8 mouse cellular contexts compared by ENCODE assay signal in the genomic region with DNA sequence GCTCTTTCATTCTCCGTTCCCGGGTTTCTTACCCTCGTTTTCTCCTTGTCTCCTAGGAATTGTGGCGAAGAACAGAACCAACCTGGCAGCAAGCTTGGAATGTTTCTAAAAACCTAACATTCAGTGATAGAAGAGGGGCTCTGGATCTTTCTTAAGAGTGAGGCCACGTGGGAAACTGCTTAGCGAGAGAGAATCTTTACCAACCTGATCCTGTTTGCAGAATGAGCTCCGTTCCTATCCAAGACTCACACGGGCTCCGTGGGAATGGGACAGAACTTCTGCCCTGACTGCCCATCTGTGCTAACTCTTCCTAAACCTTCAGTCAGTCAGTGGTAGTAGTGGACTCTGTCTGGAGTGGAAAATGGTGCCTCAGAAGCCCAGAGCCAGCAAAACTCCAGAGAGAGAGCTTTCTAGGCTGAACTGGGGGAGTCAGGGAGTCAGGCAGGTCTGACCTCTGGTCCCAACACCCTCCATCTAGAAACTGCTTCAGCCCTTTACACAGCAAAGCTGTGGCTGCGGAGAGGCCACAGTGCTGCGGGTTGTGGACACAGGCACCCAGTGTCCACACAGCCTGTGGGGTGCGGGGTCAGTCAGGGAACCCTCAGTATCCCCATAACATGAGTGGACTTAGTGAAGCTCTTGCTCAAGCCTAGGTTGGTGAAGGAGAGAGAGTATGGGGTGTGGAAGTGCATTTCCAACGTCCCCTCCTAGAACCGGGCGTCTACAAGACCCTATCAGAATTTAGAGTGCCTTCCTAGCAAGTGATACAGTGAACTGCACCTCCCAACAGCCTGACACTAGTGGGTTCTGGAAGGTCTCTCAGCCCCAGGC. TPM values are rescaled to one million over a fixed set of nuclear protein-coding genes. Genes with fewer than 3 reads are reported as not detected.
DNase-seq lines count a peak whose midpoint lies in the region; ATAC-seq and TF ChIP-seq lines count a peak whose summit lies in the region.

No protein-coding gene starts in this region.

- ATAC-seq in heart, embryonic 14.5 days (ENCODE audit: insufficient number of reproducible peaks, insufficient read depth, low FRiP score, low read depth) = no peak
- no peak for ATAC-seq in heart, embryonic 16.5 days (replicated peaks; ENCODE audit: extremely low read depth, insufficient read depth, low FRiP score)
- ATAC-seq in inflammation-experienced regulatory T-cells, adult 6 months = no peak

- 23% methylated on average over 15 of the region's 15 CpGs for WGBS in heart, embryonic 14.5 days
- 21% methylated on average over 15 of the region's 15 CpGs for WGBS in heart, embryonic 16.5 days
- WGBS in midbrain, embryonic 10.5 days = 23% methylated on average over 15 of the region's 15 CpGs

- peak overlapping the region; percentile 44 to 60 for H3K4me3 ChIP-seq in heart, embryonic 14.5 days (ENCODE audit: control insufficient read depth in 1 of 2, insufficient read depth in 1 of 2, low read depth in 1 of 2, low read length in 2 of 2)
- peak overlapping the region; percentile 57 to 60 for H3K4me3 ChIP-seq in MEL (ENCODE audit: control insufficient read depth in 1 of 2, insufficient read depth in 1 of 2, low read depth in 2 of 2, low read length in 2 of 2)
- H3K4me3 ChIP-seq in heart, embryonic 16.5 days (ENCODE audit: low read length) = peak overlapping the region; percentile 52
- peak overlapping the region; percentile 66 for H3K4me3 ChIP-seq in midbrain, embryonic 10.5 days

- TF ChIP-seq RAD21 in MEL (IDR thresholded peaks at IDR 0.05; ENCODE audit: low read depth, low read length) = no peak

- peak overlapping the region; percentile 80 for H3K9ac ChIP-seq in heart, embryonic 14.5 days (ENCODE audit: low read length)
- peak overlapping the region; percentile 83 for H3K9ac ChIP-seq in MEL (ENCODE audit: control insufficient read depth, low read depth, low read length, poor library complexity, severe bottlenecking)
- H3K9ac ChIP-seq in heart, embryonic 16.5 days (ENCODE audit: low read length) = peak overlapping the region; percentile 75

- no peak for TF ChIP-seq EP300 in MEL (IDR thresholded peaks at IDR 0.05; ENCODE audit: low read depth in 1 of 2, low read length in 2 of 2)

- no peak for TF ChIP-seq CTCF in MEL (IDR thresholded peaks at IDR 0.05 in 2 of 3, conservative IDR thresholded peaks at IDR 0.05 in 1 of 3; ENCODE audit: control insufficient read depth in 1 of 3, insufficient read depth in 1 of 3, low read depth in 2 of 3, low read length in 3 of 3, poor library complexity in 1 of 3, severe bottlenecking in 1 of 3)

- peak overlapping the region; percentile 78 for H3K4me2 ChIP-seq in heart, embryonic 14.5 days (ENCODE audit: low read length)
- H3K4me2 ChIP-seq in heart, embryonic 16.5 days (ENCODE audit: low read depth, low read length) = peak overlapping the region; percentile 78

- TF ChIP-seq POLR2A in MEL (IDR thresholded peaks at IDR 0.05; ENCODE audit: control insufficient read depth in 1 of 2, insufficient read depth in 1 of 2, low read depth in 1 of 2, low read length in 2 of 2, poor library complexity in 1 of 2) = no peak

- no peaks in the 10 kb centered on the region for H3K36me3 ChIP-seq in heart, embryonic 14.5 days (ENCODE audit: control insufficient read depth, insufficient read depth, low read length)
- peaks cover 0 to 15% of the 10 kb centered on the region in 2 experiments; a peak in 2 of 4 replicates for H3K36me3 ChIP-seq in MEL (ENCODE audit: control insufficient read depth in 1 of 2, insufficient read depth in 2 of 2, low read length in 2 of 2)
- H3K36me3 ChIP-seq in heart, embryonic 16.5 days (ENCODE audit: control insufficient read depth, insufficient read depth) = no peaks in the 10 kb centered on the region
- no peaks in the 10 kb centered on the region for H3K36me3 ChIP-seq in midbrain, embryonic 10.5 days

- H3K27me3 ChIP-seq in heart, embryonic 14.5 days (ENCODE audit: control insufficient read depth, insufficient read depth, low read length) = no peaks in the 10 kb centered on the region
- H3K27me3 ChIP-seq in MEL (ENCODE audit: control insufficient read depth in 1 of 2, insufficient read depth in 2 of 2, low read length in 2 of 2) = no peaks in the 10 kb centered on the region
- H3K27me3 ChIP-seq in heart, embryonic 16.5 days (ENCODE audit: control insufficient read depth, insufficient read depth, low read length) = no peaks in the 10 kb centered on the region
- peaks cover 34% of the 10 kb centered on the region for H3K27me3 ChIP-seq in midbrain, embryonic 10.5 days (ENCODE audit: low read depth, poor library complexity, severe bottlenecking)

- peak overlapping the region; percentile 78 to 81 for H3K27ac ChIP-seq in heart, embryonic 14.5 days (replicated peaks in 1 of 2; ENCODE audit: control insufficient read depth in 1 of 2, insufficient read depth in 1 of 2, low read depth in 2 of 2, low read length in 2 of 2)
- H3K27ac ChIP-seq in MEL (ENCODE audit: control insufficient read depth, low read depth, low read length) = peak overlapping the region; percentile 15; the same call in 1 of the 2 replicates
- H3K27ac ChIP-seq in heart, embryonic 16.5 days (ENCODE audit: low read length) = peak overlapping the region; percentile 78
- peak overlapping the region; percentile 99 for H3K27ac ChIP-seq in midbrain, embryonic 10.5 days (replicated peaks)

- H3K4me1 ChIP-seq in heart, embryonic 14.5 days (ENCODE audit: control insufficient read depth in 2 of 2, insufficient read depth in 2 of 2, low read length in 2 of 2) = peaks cover 35 to 39% of the 10 kb centered on the region in 2 experiments
- H3K4me1 ChIP-seq in MEL (ENCODE audit: control insufficient read depth in 1 of 2, insufficient read depth in 2 of 2, low read length in 2 of 2) = peaks cover 3 to 34% of the 10 kb centered on the region in 2 experiments; a peak in 3 of 4 replicates
- peaks cover 38% of the 10 kb centered on the region for H3K4me1 ChIP-seq in heart, embryonic 16.5 days (ENCODE audit: control insufficient read depth, insufficient read depth, low read length)
- peaks cover 69% of the 10 kb centered on the region for H3K4me1 ChIP-seq in midbrain, embryonic 10.5 days

- no peaks in the 10 kb centered on the region for H3K9me3 ChIP-seq in heart, embryonic 14.5 days (ENCODE audit: control insufficient read depth, low read length)
- no peaks in the 10 kb centered on the region for H3K9me3 ChIP-seq in MEL (replicated peaks; ENCODE audit: insufficient read depth, low read length)
- H3K9me3 ChIP-seq in heart, embryonic 16.5 days (replicated peaks; ENCODE audit: control insufficient read depth, low read length) = 0 out of 2 replicates have a peak, but pooled peaks cover 2% of the 10 kb centered on the region
- H3K9me3 ChIP-seq in midbrain, embryonic 10.5 days (replicated peaks) = no peaks in the 10 kb centered on the region

- no peaks in the 10 kb centered on the region; the same call in 1 of the 2 replicates for H3K79me2 ChIP-seq in MEL (ENCODE audit: control insufficient read depth, insufficient read depth, low read length, poor library complexity)

- intact Hi-C loops in heart, postnatal 25 days (cut with DNase I) = loop anchor here (2.0 kb wide), 2 partner anchors 41 to 71 kb away; no protein-coding TSS in a partner anchor

- no peak for DNase-seq in heart, postnatal 25 days (ENCODE audit: low spot score)
- DNase-seq in MEL (ENCODE audit: low read depth, low spot score) = peak; percentile 59
- peak; percentile 34 for DNase-seq in midbrain, embryonic 10.5 days (ENCODE audit: low spot score)
- no peak for DNase-seq in ovary, postnatal 14 days (ENCODE audit: low spot score)
- no peak for DNase-seq in urinary bladder, postnatal 10 days (ENCODE audit: low spot score)

TF ChIP-seq in MEL, 35 proteins besides CTCF, POLR2A, EP300 and RAD21:
- no peak for TF ChIP-seq CHD1 (IDR thresholded peaks at IDR 0.05; ENCODE audit: low read depth, low read length)
- TF ChIP-seq GATA1 (IDR thresholded peaks at IDR 0.05; ENCODE audit: low read depth, low read length) = no peak
- TF ChIP-seq ETS1 (IDR thresholded peaks at IDR 0.05; ENCODE audit: low read depth, low read length) = no peak
- no peak for TF ChIP-seq TBP (IDR thresholded peaks at IDR 0.05; ENCODE audit: low read depth, low read length)
- TF ChIP-seq MAFK (IDR thresholded peaks at IDR 0.05; ENCODE audit: borderline replicate concordance, low read depth, low read length) = no peak
- 0 out of 2 replicates have a peak, but pooled peaks have one; percentile 12 for TF ChIP-seq MAX (IDR thresholded peaks at IDR 0.05; ENCODE audit: low read length)
- no peak for TF ChIP-seq E2F4 (IDR thresholded peaks at IDR 0.05; ENCODE audit: borderline replicate concordance, low read depth, low read length)
- TF ChIP-seq MYC (IDR thresholded peaks at IDR 0.05; ENCODE audit: low read depth, low read length) = peak; percentile 33; the same call in 1 of the 2 replicates
- TF ChIP-seq CHD2 (IDR thresholded peaks at IDR 0.05; ENCODE audit: low read length) = no peak
- no peak for TF ChIP-seq USF2 (IDR thresholded peaks at IDR 0.05; ENCODE audit: borderline replicate concordance in 1 of 2, insufficient read depth in 1 of 2, low read depth in 1 of 2, low read length in 2 of 2)
- no peak for TF ChIP-seq GABPA (IDR thresholded peaks at IDR 0.05; ENCODE audit: low read depth, low read length)
TF ChIP-seq in MEL: peak in this region for 2.

RNA-seq across cellular contexts. Expression of a gene that starts 42.6 kb away (rescaled TPM):
- polyA plus RNA-seq in heart, embryonic 14.5 days (2014; fragmentation: Nextera tagmentation; extraction: Ambion mirVana) = 979 and 1,136 TPM in 2 replicates
- total RNA-seq in heart, postnatal 25 days (2021) = 100 to 1,000 TPM; 282 to 346 TPM
- total RNA-seq in MEL (2012; rRNA removed) = 1,328 and 1,871 TPM in 2 replicates
- polyA plus RNA-seq in MEL (2012; ENCODE audit: insufficient read depth in 1 of 2, insufficient read length in 2 of 2, low read depth in 1 of 2, low replicate concordance in 2 of 2, missing spikeins in 1 of 2) = 1,000 to 10,000 TPM in 1 of 2 experiments, 100 to 1,000 TPM in 1; 899 to 1,784 TPM
- polyA plus RNA-seq in heart, embryonic 16.5 days (2015; fragmentation: Nextera tagmentation; extraction: Ambion mirVana) = 1,134 and 1,179 TPM in 2 replicates
- polyA plus RNA-seq in midbrain, embryonic 10.5 days (2016; fragmentation: Nextera tagmentation; extraction: Ambion mirVana) = 2,836 and 2,964 TPM in 2 replicates
- polyA plus RNA-seq in inflammation-experienced regulatory T-cells, adult 6 months (2017; shearing (Covaris generic)) = 1,000 to 10,000 TPM; 2,239 to 4,634 (median 2,897) TPM

RNA-seq across cellular contexts. Expression of a gene that starts 55.6 kb away (rescaled TPM):
- polyA plus RNA-seq in heart, embryonic 14.5 days (2014; fragmentation: Nextera tagmentation; extraction: Ambion mirVana) = 0.62 and 1.1 TPM in 2 replicates
- total RNA-seq in heart, postnatal 25 days (2021) = not detected
- 0.29 and 0.62 TPM in 2 replicates for total RNA-seq in MEL (2012; rRNA removed)
- under 1 TPM in 1 of 2 experiments, not detected in 1; 0.61 TPM for polyA plus RNA-seq in MEL (2012; ENCODE audit: insufficient read depth in 1 of 2, insufficient read length in 2 of 2, low read depth in 1 of 2, low replicate concordance in 2 of 2, missing spikeins in 1 of 2)
- 0.71 and 0.91 TPM in 2 replicates for polyA plus RNA-seq in heart, embryonic 16.5 days (2015; fragmentation: Nextera tagmentation; extraction: Ambion mirVana)
- 0.61 and 0.62 TPM in 2 replicates for polyA plus RNA-seq in midbrain, embryonic 10.5 days (2016; fragmentation: Nextera tagmentation; extraction: Ambion mirVana)
- under 1 TPM in 1 of 3 experiments, not detected in 2; 0.98 TPM for polyA plus RNA-seq in inflammation-experienced regulatory T-cells, adult 6 months (2017; shearing (Covaris generic))

Comparison
In these comparisons a context has a peak if more than half of its experiments do, and no peak if none do; other contexts are left out.
1. H3K27ac ChIP-seq: peak in every context shown above with its lines; median percentile 99 in midbrain, embryonic 10.5 days; 80 in heart, embryonic 14.5 days; 78 in heart, embryonic 16.5 days; 15 in MEL.
2. DNase-seq: peak in MEL (single experiment) and midbrain, embryonic 10.5 days (single experiment); none in heart, postnatal 25 days (single experiment), ovary, postnatal 14 days (single experiment) and urinary bladder, postnatal 10 days (single experiment).
3. Peak in every context shown above with its lines, with median percentiles within 50 percentile points of each other: H3K4me3 ChIP-seq and H3K9ac ChIP-seq.